Mouse (Mus musculus): ENCODE measurements around the gene Btf3. TPM values are rescaled to one million over a fixed set of nuclear protein-coding genes. Genes with fewer than 3 reads are reported as not detected.

Btf3 gene
- polyA plus RNA-seq (2015; fragmentation: Nextera tagmentation; extraction: Ambion mirVana) = 353 and 399 TPM in 2 replicates

GRCm38 (mm10) chr13:98316480-98317245 is at the start of gene Btf3:
Btf3 (minus strand) TSS chr13:98317006.
- Histone ChIP-seq H3K27ac (peak within 1 kb of the TSS; percentile 92), H3K4me3 (peak within 1 kb of the TSS; percentile 97), H3K36me3 (peaks cover 12% of the 10 kb centered on the region), H3K9ac (peak within 1 kb of the TSS; percentile 99), H3K9me3 (replicated peaks) (no peaks in the 10 kb centered on the region), H3K4me1 (replicated peaks) (peaks cover 13% of the 10 kb centered on the region), H3K4me2 (peak within 1 kb of the TSS; percentile 77), H3K27me3 (no peaks in the 10 kb centered on the region)
- under 1% methylated on average over 81 of the region's 90 CpGs for WGBS
- ATAC-seq (replicated peaks; ENCODE audit: insufficient number of reproducible peaks, insufficient read depth, low FRiP score, low read depth) = peak; percentile 87

- H3K9me3 ChIP-seq (replicated peaks) = no peaks in the 10 kb centered on the region
- peak overlapping the region; percentile 30 for H3K4me3 ChIP-seq
- 2% methylated on average over 52 of the region's 52 CpGs for WGBS
- peaks cover 10% of the 10 kb centered on the region for H3K4me1 ChIP-seq (replicated peaks)
- no peak overlapping the region for H3K27ac ChIP-seq
- H3K36me3 ChIP-seq = no peaks in the 10 kb centered on the region
- H3K27me3 ChIP-seq = peaks cover 91% of the 10 kb centered on the region
- peak overlapping the region; percentile 47 for H3K4me2 ChIP-seq
- no peak overlapping the region for H3K9ac ChIP-seq
- no peak; the same call in 1 of the 2 replicates for ATAC-seq (replicated peaks; ENCODE audit: insufficient number of reproducible peaks, insufficient read depth, low FRiP score, low read depth)
These were observed 49.1 kb upstream of the Btf3 start for GRCm38 (mm10) chr13:98365766-98366421.

GRCm38 (mm10) chr13:98365081-98365480 is 48.3 kb upstream of the Btf3 start:
- H3K9ac ChIP-seq = no peak overlapping the region
- peaks cover 10% of the 10 kb centered on the region for H3K4me1 ChIP-seq (replicated peaks)
- H3K4me2 ChIP-seq = no peak overlapping the region
- ATAC-seq (replicated peaks; ENCODE audit: insufficient number of reproducible peaks, insufficient read depth, low FRiP score, low read depth) = no peak
- H3K27ac ChIP-seq = no peak overlapping the region
- peaks cover 92% of the 10 kb centered on the region for H3K27me3 ChIP-seq
- H3K36me3 ChIP-seq = no peaks in the 10 kb centered on the region
- WGBS = 2% methylated on average over 8 of the region's 8 CpGs
- H3K4me3 ChIP-seq = no peak overlapping the region
- no peaks in the 10 kb centered on the region for H3K9me3 ChIP-seq (replicated peaks)

GRCm38 (mm10) chr13:98363046-98363445 is 46.2 kb upstream of the Btf3 start:
- Histone ChIP-seq H3K27ac (no peak overlapping the region), H3K9ac (no peak overlapping the region), H3K27me3 (peaks cover 91% of the 10 kb centered on the region), H3K4me1 (replicated peaks) (peaks cover 10% of the 10 kb centered on the region), H3K4me2 (no peak overlapping the region), H3K4me3 (no peak overlapping the region), H3K36me3 (no peaks in the 10 kb centered on the region), H3K9me3 (replicated peaks) (no peaks in the 10 kb centered on the region)
- 16% methylated on average over 4 of the region's 4 CpGs for WGBS
- ATAC-seq (replicated peaks; ENCODE audit: insufficient number of reproducible peaks, insufficient read depth, low FRiP score, low read depth) = no peak

- Histone ChIP-seq H3K27ac (no peak overlapping the region), H3K9ac (no peak overlapping the region), H3K4me3 (no peak overlapping the region), H3K9me3 (replicated peaks) (no peaks in the 10 kb centered on the region), H3K27me3 (peaks cover 87% of the 10 kb centered on the region), H3K4me2 (no peak overlapping the region), H3K4me1 (replicated peaks) (peaks cover 6% of the 10 kb centered on the region), H3K36me3 (no peaks in the 10 kb centered on the region)
- no peak for ATAC-seq (replicated peaks; ENCODE audit: insufficient number of reproducible peaks, insufficient read depth, low FRiP score, low read depth)
- 8% methylated on average over 5 of the region's 5 CpGs for WGBS
These were observed 44.4 kb upstream of the Btf3 start for GRCm38 (mm10) chr13:98361161-98361560.

GRCm38 (mm10) chr13:98360391-98360790 is 43.6 kb upstream of the Btf3 start:
- Histone ChIP-seq H3K27ac (no peak overlapping the region), H3K4me1 (replicated peaks) (peaks cover 6% of the 10 kb centered on the region), H3K9ac (no peak overlapping the region), H3K9me3 (replicated peaks) (no peaks in the 10 kb centered on the region), H3K4me2 (no peak overlapping the region), H3K36me3 (no peaks in the 10 kb centered on the region), H3K4me3 (no peak overlapping the region), H3K27me3 (peaks cover 88% of the 10 kb centered on the region)
- no peak for ATAC-seq (replicated peaks; ENCODE audit: insufficient number of reproducible peaks, insufficient read depth, low FRiP score, low read depth)
- whole genome bisulfite sequencing = 4% methylated on average over 6 of the region's 6 CpGs

GRCm38 (mm10) chr13:98359337-98359736 is 42.5 kb upstream of the Btf3 start:
- H3K27ac ChIP-seq = no peak overlapping the region
- no peak overlapping the region for H3K4me3 ChIP-seq
- 6% methylated on average over 6 of the region's 8 CpGs for WGBS
- H3K4me2 ChIP-seq = no peak overlapping the region
- peaks cover 17% of the 10 kb centered on the region for H3K4me1 ChIP-seq (replicated peaks)
- no peak overlapping the region for H3K9ac ChIP-seq
- ATAC-seq (replicated peaks; ENCODE audit: insufficient number of reproducible peaks, insufficient read depth, low FRiP score, low read depth) = no peak
- no peaks in the 10 kb centered on the region for H3K9me3 ChIP-seq (replicated peaks)
- no peaks in the 10 kb centered on the region for H3K36me3 ChIP-seq
- H3K27me3 ChIP-seq = peaks cover 90% of the 10 kb centered on the region

- H3K27ac ChIP-seq = no peak overlapping the region
- no peak for ATAC-seq (replicated peaks; ENCODE audit: insufficient number of reproducible peaks, insufficient read depth, low FRiP score, low read depth)
- H3K27me3 ChIP-seq = peaks cover 92% of the 10 kb centered on the region
- H3K36me3 ChIP-seq = no peaks in the 10 kb centered on the region
- H3K4me1 ChIP-seq (replicated peaks) = peaks cover 24% of the 10 kb centered on the region
- H3K4me2 ChIP-seq = no peak overlapping the region
- 4% methylated on average over 23 of the region's 23 CpGs for WGBS
- H3K9ac ChIP-seq = no peak overlapping the region
- H3K9me3 ChIP-seq (replicated peaks) = no peaks in the 10 kb centered on the region
- H3K4me3 ChIP-seq = no peak overlapping the region
These were observed 41.8 kb upstream of the Btf3 start for GRCm38 (mm10) chr13:98358424-98359181.

GRCm38 (mm10) chr13:98357433-98358423 is 40.9 kb upstream of the Btf3 start:
- Histone ChIP-seq H3K36me3 (no peaks in the 10 kb centered on the region), H3K27ac (no peak overlapping the region), H3K4me3 (no peak overlapping the region), H3K9me3 (replicated peaks) (no peaks in the 10 kb centered on the region), H3K27me3 (peaks cover 91% of the 10 kb centered on the region), H3K4me1 (replicated peaks) (peaks cover 24% of the 10 kb centered on the region), H3K4me2 (no peak overlapping the region), H3K9ac (no peak overlapping the region)
- 4% methylated on average over 18 of the region's 18 CpGs for WGBS
- ATAC-seq (replicated peaks; ENCODE audit: insufficient number of reproducible peaks, insufficient read depth, low FRiP score, low read depth) = no peak

GRCm38 (mm10) chr13:98356973-98357425 is 40.2 kb upstream of the Btf3 start:
- WGBS = 11% methylated on average over 6 of the region's 6 CpGs
- no peaks in the 10 kb centered on the region for H3K9me3 ChIP-seq (replicated peaks)
- H3K4me3 ChIP-seq = no peak overlapping the region
- peaks cover 24% of the 10 kb centered on the region for H3K4me1 ChIP-seq (replicated peaks)
- ATAC-seq (replicated peaks; ENCODE audit: insufficient number of reproducible peaks, insufficient read depth, low FRiP score, low read depth) = no peak
- no peak overlapping the region for H3K27ac ChIP-seq
- H3K36me3 ChIP-seq = no peaks in the 10 kb centered on the region
- H3K4me2 ChIP-seq = no peak overlapping the region
- H3K27me3 ChIP-seq = peaks cover 91% of the 10 kb centered on the region
- H3K9ac ChIP-seq = no peak overlapping the region
